Mouse (Mus musculus): ENCODE results near the gene Git1. TPM values are rescaled to one million over a fixed set of nuclear protein-coding genes. Genes with fewer than 3 reads are reported as not detected.

The Git1 gene
- polyA plus RNA-seq, 1 experiment from 2014 or later = 12.6 TPM

DNA sequence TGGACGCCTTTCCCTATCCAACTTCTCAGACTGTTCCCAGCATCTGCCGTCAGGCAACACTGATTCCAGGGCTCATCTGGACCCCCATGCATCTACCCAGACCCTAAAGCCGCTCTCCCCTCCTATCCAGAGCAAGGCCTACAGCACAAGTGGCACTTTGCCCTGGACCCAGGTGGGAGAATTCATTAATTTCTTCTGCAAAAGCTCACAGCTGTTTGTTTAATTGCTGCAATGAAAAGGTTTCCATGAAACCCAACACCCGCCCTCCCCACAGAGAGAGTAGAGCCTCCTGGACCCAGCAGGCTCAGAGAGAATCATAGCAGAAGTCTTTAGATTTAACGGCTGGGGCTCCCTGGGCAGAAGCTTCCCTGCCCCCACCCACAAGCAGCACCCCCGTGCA is 8.1 kb upstream of the Git1 start:
- Histone ChIP-seq H3K9me3 (ENCODE audit: low read length) (no peaks in the 10 kb centered on the region), H3K36me3 (ENCODE audit: insufficient read depth, low read length) (no peaks in the 10 kb centered on the region), H3K27me3 (replicated peaks; ENCODE audit: insufficient read depth, low read length) (no peaks in the 10 kb centered on the region), H3K4me3 (ENCODE audit: low read depth, low read length) (no peak overlapping the region), H3K9ac (replicated peaks; ENCODE audit: low read depth) (no peak overlapping the region), H3K27ac (ENCODE audit: low read length) (no peak overlapping the region), H3K4me2 (replicated peaks; ENCODE audit: low read depth, low read length) (no peak overlapping the region), H3K4me1 (ENCODE audit: insufficient read depth, low read depth, low read length) (peaks cover 10% of the 10 kb centered on the region; the same call in 1 of the 2 replicates)
- 67% methylated on average over 6 of the region's 6 CpGs for WGBS
- no peak for ATAC-seq
- DNase-seq (ENCODE audit: low spot score) = no peak
- no peak for TF ChIP-seq EP300 (IDR thresholded peaks at IDR 0.05)
- no peak for TF ChIP-seq CTCF (IDR thresholded peaks at IDR 0.05)

DNA sequence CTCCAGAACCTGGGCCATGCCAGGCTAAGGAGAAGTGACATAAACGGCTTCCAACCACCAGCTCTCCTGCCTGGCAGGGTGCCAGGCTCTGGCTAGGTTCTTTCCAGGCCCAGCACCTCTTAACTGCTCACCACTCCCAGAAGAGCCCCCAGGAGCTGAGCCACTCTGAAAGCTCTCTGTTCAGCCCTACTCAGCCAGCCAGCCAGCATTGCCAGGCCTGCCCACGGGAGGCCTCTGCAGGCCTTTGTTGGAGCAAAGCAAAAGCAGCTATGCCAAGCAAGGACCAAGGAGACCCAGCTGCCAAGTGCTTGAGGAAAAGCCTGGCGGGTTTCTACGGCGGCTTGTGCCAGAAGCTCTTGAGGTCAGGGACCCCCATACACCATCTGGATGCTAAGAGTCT is 6.6 kb upstream of the Git1 start:
- no peak overlapping the region for H3K27ac ChIP-seq (ENCODE audit: low read length)
- no peaks in the 10 kb centered on the region for H3K27me3 ChIP-seq (replicated peaks; ENCODE audit: insufficient read depth, low read length)
- H3K4me1 ChIP-seq (ENCODE audit: insufficient read depth, low read depth, low read length) = peaks cover 21% of the 10 kb centered on the region
- DNase-seq (ENCODE audit: low spot score) (no peak), ATAC-seq (no peak)
- TF ChIP-seq CTCF (IDR thresholded peaks at IDR 0.05) (peak; percentile 23; the same call in 1 of the 2 replicates), EP300 (IDR thresholded peaks at IDR 0.05) (no peak)
- 42% methylated on average over 5 of the region's 5 CpGs for WGBS
- H3K4me3 ChIP-seq (ENCODE audit: low read depth, low read length) = no peak overlapping the region
- H3K36me3 ChIP-seq (ENCODE audit: insufficient read depth, low read length) = no peaks in the 10 kb centered on the region
- no peaks in the 10 kb centered on the region for H3K9me3 ChIP-seq (ENCODE audit: low read length)
- H3K4me2 ChIP-seq (replicated peaks; ENCODE audit: low read depth, low read length) = no peak overlapping the region
- no peak overlapping the region for H3K9ac ChIP-seq (replicated peaks; ENCODE audit: low read depth)

GRCm38 (mm10) chr11:77488771-77489581 is 4.4 kb upstream of the Git1 start:
- DNase-seq (ENCODE audit: low spot score) (peak; percentile 25), ATAC-seq (no peak)
- Histone ChIP-seq H3K27ac (ENCODE audit: low read length) (no peak overlapping the region), H3K4me2 (replicated peaks; ENCODE audit: low read depth, low read length) (peak overlapping the region; percentile 99), H3K36me3 (ENCODE audit: insufficient read depth, low read length) (no peaks in the 10 kb centered on the region), H3K9ac (replicated peaks; ENCODE audit: low read depth) (peak overlapping the region; percentile 48), H3K9me3 (ENCODE audit: low read length) (no peaks in the 10 kb centered on the region), H3K4me1 (ENCODE audit: insufficient read depth, low read depth, low read length) (peaks cover 25% of the 10 kb centered on the region), H3K4me3 (ENCODE audit: low read depth, low read length) (peak overlapping the region; percentile 78), H3K27me3 (replicated peaks; ENCODE audit: insufficient read depth, low read length) (no peaks in the 10 kb centered on the region)
- WGBS = 6% methylated on average over 42 of the region's 55 CpGs
- TF ChIP-seq EP300 (IDR thresholded peaks at IDR 0.05) (no peak), CTCF (IDR thresholded peaks at IDR 0.05) (no peak)

DNA sequence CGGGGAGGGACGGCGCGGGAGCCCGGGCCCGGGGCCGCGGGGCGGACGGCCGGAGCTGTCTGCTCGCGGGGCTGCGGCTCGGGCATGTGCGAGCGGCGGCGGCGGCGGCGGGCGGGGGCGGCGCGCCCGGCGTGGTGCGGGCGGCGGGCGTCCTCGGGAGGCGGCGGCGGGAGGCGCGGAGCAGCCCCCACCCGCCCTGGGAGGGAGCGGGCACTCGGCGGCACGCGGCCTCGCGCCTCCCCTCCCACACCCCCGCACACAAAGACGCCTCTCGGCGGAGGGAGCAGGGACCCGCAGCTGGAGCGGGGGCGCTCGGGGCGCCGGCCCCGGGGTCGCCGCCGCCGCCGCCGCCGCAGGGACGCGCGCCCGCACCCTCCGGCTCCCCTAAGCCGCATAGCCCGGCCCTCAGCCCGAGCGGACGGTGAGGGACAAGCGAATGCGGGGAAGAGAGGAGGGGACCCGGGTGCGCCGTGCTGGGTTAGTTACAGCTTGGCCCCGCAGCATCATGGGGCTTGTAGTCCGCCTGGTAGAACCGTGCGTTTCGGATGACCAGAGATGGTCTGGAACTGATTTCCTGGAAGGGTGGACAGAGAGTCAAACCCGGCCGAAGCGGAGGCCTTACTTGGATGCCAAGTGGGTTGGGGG is 3.6 kb upstream of the Git1 start, which contains the start of gene Ankrd13b:
TSS of gene Ankrd13b (minus strand) at position 88 of the 645 bp plus-strand sequence.
- Histone ChIP-seq H3K27me3 (replicated peaks; ENCODE audit: insufficient read depth, low read length) (no peaks in the 10 kb centered on the region), H3K9ac (replicated peaks; ENCODE audit: low read depth) (peak within 1 kb of the TSS; percentile 48), H3K27ac (ENCODE audit: low read length) (peak within 1 kb of the TSS; percentile 32; the same call in 1 of the 2 replicates), H3K4me1 (ENCODE audit: insufficient read depth, low read depth, low read length) (peaks cover 30% of the 10 kb centered on the region), H3K4me2 (replicated peaks; ENCODE audit: low read depth, low read length) (peak within 1 kb of the TSS; percentile 99), H3K4me3 (ENCODE audit: low read depth, low read length) (peak within 1 kb of the TSS; percentile 78), H3K36me3 (ENCODE audit: insufficient read depth, low read length) (no peaks in the 10 kb centered on the region), H3K9me3 (ENCODE audit: low read length) (no peaks in the 10 kb centered on the region)
- peak; percentile 77 for DNase-seq (ENCODE audit: low spot score)
- TF ChIP-seq CTCF (IDR thresholded peaks at IDR 0.05) = no peak
- TF ChIP-seq EP300 (IDR thresholded peaks at IDR 0.05) = no peak
- peak; percentile 27; the same call in 1 of the 2 replicates for ATAC-seq
- 4% methylated on average over 32 of the region's 87 CpGs for WGBS

GRCm38 (mm10) chr11:77490451-77490850 is 2.9 kb upstream of the Git1 start:
- Histone ChIP-seq H3K4me3 (ENCODE audit: low read depth, low read length) (no peak overlapping the region), H3K4me2 (replicated peaks; ENCODE audit: low read depth, low read length) (no peak overlapping the region), H3K9me3 (ENCODE audit: low read length) (no peaks in the 10 kb centered on the region), H3K27me3 (replicated peaks; ENCODE audit: insufficient read depth, low read length) (no peaks in the 10 kb centered on the region), H3K9ac (replicated peaks; ENCODE audit: low read depth) (no peak overlapping the region), H3K36me3 (ENCODE audit: insufficient read depth, low read length) (no peaks in the 10 kb centered on the region), H3K4me1 (ENCODE audit: insufficient read depth, low read depth, low read length) (peaks cover 30% of the 10 kb centered on the region), H3K27ac (ENCODE audit: low read length) (peak overlapping the region; percentile 32; the same call in 1 of the 2 replicates)
- TF ChIP-seq CTCF (IDR thresholded peaks at IDR 0.05) (no peak), EP300 (IDR thresholded peaks at IDR 0.05) (no peak)
- WGBS = 71% methylated on average over 6 of the region's 6 CpGs
- no peak for DNase-seq (ENCODE audit: low spot score)
- ATAC-seq = no peak

DNA sequence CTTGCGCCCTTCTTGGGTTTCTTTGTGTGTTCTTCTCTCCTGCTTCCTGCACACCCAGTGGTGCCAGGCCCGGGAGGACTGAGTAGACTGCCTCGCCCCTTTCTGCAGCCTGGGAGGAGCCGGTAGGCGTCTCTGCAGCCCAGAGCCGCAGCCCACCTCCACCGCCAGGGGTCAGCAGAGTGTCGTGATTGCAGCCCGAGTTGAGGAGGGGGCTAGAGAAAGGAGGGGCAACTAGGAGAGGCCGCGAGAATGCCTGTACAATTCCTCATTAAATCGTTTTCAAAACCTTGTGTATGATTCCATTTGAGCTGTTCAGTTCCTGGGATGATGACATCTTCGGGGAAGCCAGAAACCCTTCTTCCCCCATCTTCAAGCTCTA is 2.2 kb upstream of the Git1 start:
- Histone ChIP-seq H3K4me1 (ENCODE audit: insufficient read depth, low read depth, low read length) (peaks cover 36% of the 10 kb centered on the region), H3K9me3 (ENCODE audit: low read length) (no peaks in the 10 kb centered on the region)
- WGBS = under 1% methylated on average over 13 of the region's 13 CpGs

More for the DNA sequence above, 2.2 kb upstream of the Git1 start:
- ATAC-seq = peak; percentile 71
- Histone ChIP-seq H3K27me3 (replicated peaks; ENCODE audit: insufficient read depth, low read length) (no peaks in the 10 kb centered on the region), H3K27ac (ENCODE audit: low read length) (peak overlapping the region; percentile 91), H3K36me3 (ENCODE audit: insufficient read depth, low read length) (no peaks in the 10 kb centered on the region), H3K4me3 (ENCODE audit: low read depth, low read length) (peak overlapping the region; percentile 31), H3K9ac (replicated peaks; ENCODE audit: low read depth) (no peak overlapping the region), H3K4me2 (replicated peaks; ENCODE audit: low read depth, low read length) (peak overlapping the region; percentile 85)
- DNase-seq (ENCODE audit: low spot score) = peak; percentile 95
- TF ChIP-seq EP300 (IDR thresholded peaks at IDR 0.05) (no peak), CTCF (IDR thresholded peaks at IDR 0.05) (peak; percentile 99)

Measured in lung, postnatal 0 days (tissue).